Mouse (Mus musculus): Measurements from ENCODE around the gene Col18a1.

Col18a1 gene

DNA sequence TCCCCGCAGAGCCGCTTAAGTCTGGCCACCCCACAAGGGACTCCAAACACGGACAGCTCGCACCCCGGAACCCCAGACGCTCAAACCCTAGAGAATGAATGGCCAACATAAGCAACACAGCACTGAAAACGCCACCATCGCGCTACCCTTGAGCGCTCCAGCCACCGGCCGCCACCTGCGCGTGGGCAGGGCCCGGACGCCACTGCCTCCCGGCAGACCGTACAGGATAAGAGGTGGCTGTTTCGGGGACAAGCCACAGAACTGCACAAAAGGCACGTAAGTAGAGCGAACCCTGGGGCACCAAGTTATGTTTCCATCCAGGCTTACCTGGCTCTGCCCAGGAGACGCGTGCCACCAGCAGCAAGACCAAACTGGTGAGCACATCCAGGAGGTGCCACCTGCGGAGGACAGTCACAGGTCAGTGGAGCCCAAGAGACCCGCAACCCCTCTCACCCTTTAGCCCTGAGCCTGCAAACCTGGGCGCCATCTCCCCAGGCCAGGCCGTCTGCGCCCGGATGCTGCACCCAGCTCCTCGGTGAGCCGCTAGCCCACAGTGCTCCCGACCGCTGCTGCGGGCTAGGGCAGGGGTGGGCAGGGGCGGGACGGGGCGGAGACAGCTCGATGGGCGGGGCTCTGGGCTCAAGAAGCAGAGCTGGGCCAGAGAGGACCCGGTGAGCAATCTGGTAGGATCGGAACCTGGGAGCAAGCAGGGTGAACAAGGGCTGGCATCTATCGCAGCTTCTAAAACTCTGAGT is at the start of gene Col18a1:
Gene Col18a1, minus strand, starts transcription at position 586 of the 755 bp plus-strand sequence.
- no peak for TF ChIP-seq GATA4 (IDR thresholded peaks at IDR 0.05; ENCODE audit: insufficient replicate concordance, low read length)

DNA sequence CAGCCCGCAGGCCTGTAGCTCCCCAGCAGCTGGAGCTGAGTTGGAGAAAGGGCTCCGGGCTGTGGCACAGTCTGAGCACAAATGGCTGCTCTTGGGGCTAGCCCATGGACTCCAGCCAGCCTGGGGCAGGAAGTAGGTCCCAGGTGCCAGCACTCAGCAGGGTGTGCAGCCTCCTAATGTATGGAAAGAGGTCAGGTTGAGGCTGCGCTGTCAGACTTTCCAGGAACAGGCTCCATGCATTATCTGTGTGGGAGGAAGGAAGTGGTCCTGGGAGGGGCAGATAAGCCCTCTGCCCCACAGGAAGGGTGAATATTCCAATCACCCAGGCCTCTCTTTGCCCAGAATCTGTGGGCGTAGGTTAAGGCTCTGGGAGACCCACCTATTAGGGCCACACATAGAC is 49.3 kb upstream of the Col18a1 start:
- TF ChIP-seq GATA4 (IDR thresholded peaks at IDR 0.05; ENCODE audit: insufficient replicate concordance, low read length) = peak; percentile 57; the same call in 1 of the 2 replicates

DNA sequence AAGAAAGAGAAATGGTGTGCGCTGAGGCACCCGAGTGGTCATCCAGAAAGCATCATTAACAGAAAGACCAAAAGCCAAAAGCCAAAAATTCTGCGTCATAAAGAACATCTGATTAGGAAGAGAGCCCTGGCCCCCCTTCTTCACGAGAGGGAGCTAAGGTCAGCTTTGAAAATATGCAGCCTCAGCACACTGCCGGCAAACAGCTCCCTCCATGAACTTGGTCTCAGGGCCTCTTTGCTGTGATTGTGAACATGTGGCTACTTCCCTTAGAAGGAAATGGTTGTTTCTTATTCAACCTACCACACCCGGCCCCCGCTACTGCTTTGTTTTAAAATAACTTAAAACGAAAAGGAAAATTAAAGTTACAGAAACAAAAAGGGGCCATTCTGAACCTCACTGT is 48.2 kb upstream of the Col18a1 start:
- TF ChIP-seq GATA4 (IDR thresholded peaks at IDR 0.05; ENCODE audit: insufficient replicate concordance, low read length) = peak; percentile 50; the same call in 1 of the 2 replicates

DNA sequence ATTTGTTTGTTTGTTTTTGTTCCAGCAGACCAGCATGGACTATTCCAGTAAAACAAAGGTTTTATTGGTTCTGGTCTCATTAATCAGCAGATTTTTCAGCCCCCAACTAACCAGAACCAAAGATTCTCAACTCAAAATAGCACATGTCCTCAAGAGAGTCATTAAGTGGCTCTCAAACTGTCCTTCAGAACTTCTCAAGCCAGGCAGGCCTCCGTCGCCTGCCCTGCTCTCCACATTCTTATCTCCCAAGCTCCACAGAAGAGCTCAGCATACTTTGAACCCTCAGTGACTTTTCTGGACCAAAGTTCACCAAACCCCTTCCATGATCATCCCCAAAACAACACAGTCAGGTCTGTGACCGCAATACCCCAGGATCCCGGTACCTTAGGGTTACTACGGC is 47.1 kb upstream of the Col18a1 start:
- no peak for TF ChIP-seq GATA4 (IDR thresholded peaks at IDR 0.05; ENCODE audit: insufficient replicate concordance, low read length)

DNA sequence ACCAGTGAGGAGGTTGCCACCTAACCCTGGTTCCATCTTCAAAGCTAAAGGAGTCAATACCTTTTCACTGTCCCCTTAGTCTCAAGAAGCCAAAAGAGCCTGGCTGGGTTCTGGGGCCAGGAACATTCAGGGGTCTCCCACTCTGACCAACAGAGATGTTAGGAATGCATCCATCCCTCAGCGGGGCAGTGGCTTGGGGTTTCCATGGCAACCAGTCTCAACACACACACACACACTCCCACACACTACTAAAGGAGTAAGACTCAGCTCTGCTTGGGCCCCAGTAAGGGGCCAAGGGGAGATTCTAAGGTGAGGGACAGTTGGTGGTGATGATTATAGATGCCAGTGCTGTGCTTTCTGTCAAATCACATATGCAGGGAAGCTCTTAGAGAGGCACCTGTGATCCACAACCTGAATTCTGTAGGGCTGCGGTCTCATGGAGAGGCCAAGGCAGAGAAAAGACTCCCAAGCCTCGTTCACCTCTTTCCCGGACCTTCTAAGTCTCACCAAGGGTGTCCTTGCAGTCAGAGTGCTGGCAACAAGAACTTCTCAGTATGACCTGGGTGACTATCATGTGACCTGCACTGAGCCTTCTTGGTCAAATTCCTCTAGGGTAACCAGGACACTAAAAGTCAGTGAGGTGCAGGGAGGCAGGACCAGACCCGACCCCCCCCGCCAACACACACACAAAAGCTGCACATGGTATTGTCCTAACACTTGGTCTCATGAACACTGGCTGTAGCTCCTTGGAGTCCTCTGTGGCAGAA is 46.2 kb upstream of the Col18a1 start:
- TF ChIP-seq GATA4 (IDR thresholded peaks at IDR 0.05; ENCODE audit: insufficient replicate concordance, low read length) = no peak

DNA sequence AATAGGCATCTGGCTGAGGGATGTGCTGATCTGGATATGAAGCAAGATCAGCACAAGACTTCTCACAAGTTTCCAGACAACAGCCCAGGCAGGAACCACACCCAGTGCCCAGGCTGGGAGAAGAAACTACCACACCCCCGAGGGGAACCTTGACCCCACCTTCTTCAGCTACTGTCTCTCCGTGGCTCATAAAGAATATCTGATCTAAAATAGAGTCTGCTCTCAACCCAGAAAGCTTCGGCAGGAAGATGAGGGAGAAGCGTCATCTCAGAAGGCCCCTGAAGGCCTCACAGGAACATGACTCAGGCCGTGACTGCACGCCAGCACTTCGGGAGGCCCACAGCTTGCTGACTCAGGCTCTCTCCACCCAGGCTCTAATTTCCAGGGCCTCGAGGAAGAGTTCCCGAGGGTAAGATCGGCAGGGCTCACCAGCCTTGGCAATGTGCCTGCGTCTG is 44.8 kb upstream of the Col18a1 start:
- no peak for TF ChIP-seq GATA4 (IDR thresholded peaks at IDR 0.05; ENCODE audit: insufficient replicate concordance, low read length)

DNA sequence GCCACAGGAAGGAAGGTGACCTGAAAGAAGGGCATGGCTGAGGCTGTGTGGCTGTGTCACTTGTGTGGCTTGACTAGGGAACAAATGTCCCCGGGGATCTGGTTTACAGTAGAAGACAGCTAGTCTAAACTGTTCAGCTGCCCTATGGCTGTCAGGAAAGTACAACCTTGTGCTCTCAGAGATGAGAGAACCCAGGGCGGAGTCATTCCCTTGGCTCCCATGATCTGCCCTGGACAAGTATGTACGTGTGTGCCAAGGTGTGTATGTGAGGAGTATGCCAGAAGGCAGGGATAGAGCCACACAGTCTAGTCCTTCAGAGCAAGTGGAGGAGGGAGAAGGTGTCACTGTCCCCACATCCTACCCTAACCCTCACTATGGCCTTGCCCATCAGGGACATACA is 44.3 kb upstream of the Col18a1 start:
- no peak for TF ChIP-seq GATA4 (IDR thresholded peaks at IDR 0.05; ENCODE audit: insufficient replicate concordance, low read length)

DNA sequence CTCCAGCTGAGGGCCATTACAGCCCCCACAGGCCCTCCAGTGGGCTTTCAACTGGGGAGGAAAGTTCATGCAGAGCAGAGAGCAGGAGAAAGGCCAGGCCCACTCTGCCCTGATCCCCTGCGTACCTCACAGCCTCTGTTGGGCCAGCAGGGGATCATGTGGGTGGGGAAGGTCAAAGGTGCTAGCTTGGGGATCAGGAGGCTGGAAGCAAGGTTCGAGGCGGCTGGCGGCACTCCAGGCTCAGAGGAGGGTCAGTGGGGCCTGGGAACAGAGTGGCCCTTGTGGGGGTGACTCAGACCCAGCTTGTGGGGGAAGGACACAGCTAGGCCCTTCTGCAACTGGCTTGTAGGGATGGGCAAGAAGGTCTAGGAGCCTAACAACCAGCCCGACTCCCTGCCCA is 42.9 kb upstream of the Col18a1 start:
- TF ChIP-seq GATA4 (IDR thresholded peaks at IDR 0.05; ENCODE audit: insufficient replicate concordance, low read length) = no peak

DNA sequence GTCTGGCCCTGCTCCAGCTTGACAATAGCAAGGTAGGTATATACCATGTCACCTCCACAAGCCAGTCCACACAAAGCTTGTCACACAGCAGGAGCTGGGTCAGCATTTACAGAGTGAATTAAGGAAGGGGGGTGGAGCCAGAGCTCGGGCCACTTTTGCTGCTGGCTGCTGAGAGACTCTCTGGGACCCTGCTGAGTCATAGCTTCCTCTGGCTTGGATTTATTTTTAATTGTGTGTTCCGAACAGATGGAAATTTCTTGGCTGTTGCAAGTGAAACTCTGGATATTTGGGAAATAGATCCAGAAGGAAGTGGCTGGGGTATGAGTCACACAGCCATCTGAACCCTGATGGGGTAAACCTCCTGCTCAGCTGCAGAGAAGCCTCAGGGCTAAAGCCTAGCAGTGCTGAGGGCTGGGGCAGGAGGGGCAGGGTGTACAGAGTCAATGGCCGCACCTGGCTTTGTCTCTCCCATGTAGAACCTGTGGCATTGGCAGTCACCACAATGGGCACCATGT is 40.3 kb upstream of the Col18a1 start:
- TF ChIP-seq GATA4 (IDR thresholded peaks at IDR 0.05; ENCODE audit: insufficient replicate concordance, low read length) = peak; percentile 19; the same call in 1 of the 2 replicates

DNA sequence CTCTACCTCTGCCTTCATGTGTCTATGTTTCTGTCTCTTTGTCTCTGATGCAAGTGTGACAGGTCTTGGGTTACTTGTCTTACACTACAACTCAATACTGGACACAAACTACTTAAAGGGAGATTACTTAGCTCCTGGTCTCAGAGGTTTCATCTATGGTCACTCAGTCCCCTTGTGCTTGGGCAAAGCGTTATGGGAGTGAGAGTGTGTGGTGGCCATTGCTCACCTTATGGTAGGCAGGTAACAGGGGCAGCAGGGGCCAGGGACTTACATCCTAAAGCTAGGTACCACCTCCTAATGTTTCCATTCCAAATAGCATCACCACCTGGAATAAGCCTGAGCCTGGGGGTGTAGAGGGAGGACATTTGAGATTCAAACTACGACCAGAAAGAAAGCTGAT is 39.8 kb upstream of the Col18a1 start:
- no peak for TF ChIP-seq GATA4 (IDR thresholded peaks at IDR 0.05; ENCODE audit: insufficient replicate concordance, low read length)

DNA sequence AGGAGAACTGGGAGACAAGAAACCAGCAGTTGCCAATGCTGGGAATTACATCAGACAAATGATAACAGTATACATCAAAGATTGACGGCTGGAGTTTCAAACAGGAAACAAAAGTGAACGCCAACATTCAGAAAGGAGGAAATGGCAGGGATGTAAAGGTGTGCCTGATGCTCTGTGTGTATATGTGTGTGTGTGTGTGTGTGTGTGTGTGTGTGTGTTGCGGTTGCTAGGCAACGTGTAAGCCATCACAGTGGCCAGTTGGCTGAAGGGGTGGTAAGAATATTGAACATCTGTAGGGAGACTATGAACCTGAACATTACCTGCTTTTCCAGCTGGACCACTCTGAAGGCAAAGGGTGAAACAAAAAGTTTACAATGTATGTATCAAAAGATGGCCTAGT is 37.6 kb upstream of the Col18a1 start:
- no peak for TF ChIP-seq GATA4 (IDR thresholded peaks at IDR 0.05; ENCODE audit: insufficient replicate concordance, low read length)

DNA sequence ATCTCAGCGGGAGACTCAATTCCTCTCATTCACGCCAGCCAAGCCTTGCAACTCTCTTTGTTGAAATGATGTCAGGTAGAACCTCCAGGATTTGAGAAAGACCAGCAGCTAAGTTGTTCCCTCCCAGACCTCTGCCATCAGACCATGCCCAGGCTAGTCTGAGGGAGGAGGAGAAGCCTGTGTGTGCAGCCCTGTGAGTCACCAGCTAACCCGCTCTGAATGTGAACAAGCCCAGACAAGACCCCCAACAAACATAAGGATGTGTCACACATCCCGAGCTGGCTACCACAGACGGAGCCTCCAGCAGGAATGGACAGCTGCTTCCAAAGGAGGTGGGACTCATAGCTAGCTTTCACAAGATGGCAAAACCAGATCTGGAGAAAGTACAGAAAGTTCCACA is 35.6 kb upstream of the Col18a1 start:
- no peak for TF ChIP-seq GATA4 (IDR thresholded peaks at IDR 0.05; ENCODE audit: insufficient replicate concordance, low read length)

DNA sequence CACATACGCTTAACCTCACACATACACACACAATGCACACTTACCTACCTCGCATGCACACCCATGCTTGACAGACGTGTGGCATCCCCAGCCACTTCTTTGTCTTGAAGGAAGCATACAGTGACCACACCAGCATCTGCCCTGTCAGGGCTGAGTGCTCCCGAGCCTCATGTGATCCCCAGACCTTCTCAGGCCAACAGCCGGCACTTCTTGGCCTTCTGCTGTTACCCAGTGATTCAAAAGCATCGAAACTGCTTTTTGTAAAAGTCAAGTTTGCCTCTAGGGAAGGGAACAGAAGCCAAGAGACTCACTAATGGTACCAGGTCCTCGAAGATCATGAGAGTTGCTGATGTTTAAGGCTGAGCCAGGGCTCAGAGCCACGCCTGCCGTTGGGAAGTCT is 33.9 kb upstream of the Col18a1 start:
- TF ChIP-seq GATA4 (IDR thresholded peaks at IDR 0.05; ENCODE audit: insufficient replicate concordance, low read length) = no peak

DNA sequence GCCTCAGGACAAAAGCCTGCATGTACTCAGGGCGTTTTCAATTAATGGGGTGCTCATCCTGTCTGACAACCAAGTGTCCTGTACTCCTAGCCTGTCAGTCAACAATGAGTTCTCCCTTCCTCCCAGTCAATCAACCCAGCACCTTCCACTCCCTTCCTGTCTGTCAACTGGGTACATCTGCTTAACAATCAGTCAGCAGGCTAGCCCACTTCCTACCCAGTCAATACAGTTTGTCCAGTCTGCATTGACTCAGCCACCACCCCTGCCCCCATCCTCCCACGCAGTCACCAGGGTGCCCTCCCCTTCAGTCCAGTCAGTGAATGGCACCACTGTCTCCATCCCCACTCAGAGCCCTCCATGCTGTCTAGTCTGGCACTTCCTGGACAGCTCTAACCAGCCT is 32.9 kb upstream of the Col18a1 start:
- no peak for TF ChIP-seq GATA4 (IDR thresholded peaks at IDR 0.05; ENCODE audit: insufficient replicate concordance, low read length)

DNA sequence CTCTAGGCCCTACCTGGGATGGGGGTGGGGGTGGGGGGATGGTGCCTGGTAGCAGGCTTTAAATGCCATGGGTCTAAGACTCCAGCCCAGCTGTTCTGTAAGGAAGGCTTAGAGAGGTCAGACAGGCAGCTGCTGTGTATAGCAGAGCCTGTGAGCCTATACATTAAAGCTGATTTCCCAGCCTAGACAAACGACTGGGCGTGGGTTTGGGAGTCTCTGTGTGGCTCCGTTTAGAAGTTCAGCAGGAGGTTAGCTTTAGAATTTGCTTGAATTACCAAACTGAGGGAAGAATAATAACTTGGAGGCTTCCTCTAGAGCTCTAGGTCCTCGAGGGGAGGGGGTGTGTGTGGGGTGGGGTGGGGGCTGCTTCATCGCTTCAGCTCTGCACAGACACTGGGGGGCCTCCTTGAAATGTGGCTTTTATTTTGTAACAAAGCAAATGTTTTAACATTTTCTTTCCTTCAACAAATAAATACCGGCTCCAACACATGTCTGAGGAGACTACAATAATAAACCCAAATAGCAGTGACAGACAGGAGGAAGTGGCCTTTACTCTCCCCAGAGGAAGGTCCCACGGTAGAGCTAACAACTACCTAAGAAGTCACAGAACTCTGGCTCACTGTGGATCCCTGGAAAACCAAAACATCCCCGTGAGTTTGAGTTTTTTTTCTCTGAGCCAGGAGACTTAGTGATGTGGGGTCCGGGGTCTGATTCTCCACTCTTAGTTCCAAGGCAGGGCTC is 31.3 kb upstream of the Col18a1 start:
- TF ChIP-seq GATA4 (IDR thresholded peaks at IDR 0.05; ENCODE audit: insufficient replicate concordance, low read length) = no peak

Measured in liver, adult (tissue).